Mouse (Mus musculus) left cerebral cortex, adult 18-20 months (tissue): ENCODE data around the gene Klrd1. TPM values are rescaled to one million over a fixed set of nuclear protein-coding genes. Genes with fewer than 3 reads are reported as not detected.
"Not testable (repeated sequence)": the region's sequence is repeated elsewhere in the genome, so short reads cannot be mapped to it uniquely, and the experiment has no call there.

ENCODE experiments used
- DNase-seq, 2 experiments: peaks; one replicate each; pipeline ENCODE4 v3.0.0; 2021 to 2022; ENCODE audit warnings: low spot score in 2 of 2, mixed read lengths in 1 of 2
- long read RNA-seq, 2 experiments: library from polyadenylated mRNA; stranded (forward); transcript quantifications; one replicate each; pipeline ENCODE4 v2.0.0; 2021
- total RNA-seq, 2 experiments: library from RNA; stranded (reverse); gene quantifications; 2 replicates each; pipeline ENCODE4 v1.2.3; 2021

Gene Klrd1
- total RNA-seq, result not detected
- long read RNA-seq, experiment 1, result 0 reads
- long read RNA-seq, experiment 2, result 0 reads

DNA sequence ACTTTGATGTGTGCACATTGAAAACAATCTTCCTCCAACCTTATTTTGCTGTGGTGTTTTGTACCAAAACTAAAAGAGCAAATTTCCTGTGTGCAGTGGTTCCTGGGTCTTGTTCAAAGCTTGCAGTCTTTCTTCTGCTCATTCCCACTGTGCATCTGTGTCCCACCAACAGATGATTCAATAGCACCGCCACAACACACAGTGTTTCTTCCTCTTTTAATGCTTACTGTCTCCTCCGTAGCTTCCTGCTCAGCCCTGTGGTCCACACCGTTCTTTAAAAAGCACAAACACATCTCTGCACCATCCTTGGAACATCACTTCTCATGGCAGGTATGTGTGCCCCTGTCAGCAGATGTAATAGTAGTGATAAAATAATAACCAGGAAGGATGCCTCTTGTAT lies at the start of gene Klrd1:
Gene Klrd1 (plus strand): TSS at position 275 of the 400 bp plus-strand sequence.
- DNase-seq, result no peak

DNA sequence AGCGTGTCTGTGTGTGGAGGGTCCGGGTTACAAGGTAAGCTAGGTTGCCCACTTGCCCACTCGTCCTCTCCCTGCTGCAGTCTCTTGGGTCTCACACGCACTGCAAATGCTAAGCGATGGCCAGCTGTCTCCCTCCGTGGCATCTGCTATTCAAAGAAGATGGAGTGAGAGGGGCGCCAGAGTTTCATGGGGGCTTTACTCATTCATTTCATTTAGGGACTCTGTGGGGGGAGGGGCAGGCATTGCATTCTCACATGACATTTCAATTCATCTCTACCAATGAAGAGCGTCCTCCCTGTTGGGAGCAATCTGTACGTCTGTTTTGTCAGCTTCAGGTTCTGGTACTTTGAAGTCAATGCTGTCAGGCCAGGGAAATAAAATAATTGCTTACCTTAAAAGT lies 49.7 kb upstream of the Klrd1 start:
- no peak for DNase-seq

DNA sequence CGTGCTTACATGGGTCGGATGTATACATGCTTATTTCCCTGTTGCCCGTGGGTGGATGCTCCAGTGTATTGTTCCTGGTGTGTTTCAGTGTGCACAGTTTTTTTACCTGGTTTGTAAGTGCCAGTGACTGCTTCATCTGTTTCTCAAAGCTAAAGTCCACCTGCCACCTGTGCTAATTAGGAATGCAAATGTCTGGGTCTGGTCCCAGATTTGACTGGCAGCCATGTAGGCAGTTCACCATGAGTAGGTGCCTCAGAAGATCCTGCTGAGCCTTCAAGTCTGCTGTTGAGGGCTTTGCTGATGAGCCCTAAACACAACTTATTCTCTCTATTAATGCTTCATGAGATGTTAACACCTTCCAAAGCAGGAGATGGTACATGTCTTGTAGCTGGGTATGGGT lies 49.0 kb upstream of the Klrd1 start:
- no peak for DNase-seq

DNA sequence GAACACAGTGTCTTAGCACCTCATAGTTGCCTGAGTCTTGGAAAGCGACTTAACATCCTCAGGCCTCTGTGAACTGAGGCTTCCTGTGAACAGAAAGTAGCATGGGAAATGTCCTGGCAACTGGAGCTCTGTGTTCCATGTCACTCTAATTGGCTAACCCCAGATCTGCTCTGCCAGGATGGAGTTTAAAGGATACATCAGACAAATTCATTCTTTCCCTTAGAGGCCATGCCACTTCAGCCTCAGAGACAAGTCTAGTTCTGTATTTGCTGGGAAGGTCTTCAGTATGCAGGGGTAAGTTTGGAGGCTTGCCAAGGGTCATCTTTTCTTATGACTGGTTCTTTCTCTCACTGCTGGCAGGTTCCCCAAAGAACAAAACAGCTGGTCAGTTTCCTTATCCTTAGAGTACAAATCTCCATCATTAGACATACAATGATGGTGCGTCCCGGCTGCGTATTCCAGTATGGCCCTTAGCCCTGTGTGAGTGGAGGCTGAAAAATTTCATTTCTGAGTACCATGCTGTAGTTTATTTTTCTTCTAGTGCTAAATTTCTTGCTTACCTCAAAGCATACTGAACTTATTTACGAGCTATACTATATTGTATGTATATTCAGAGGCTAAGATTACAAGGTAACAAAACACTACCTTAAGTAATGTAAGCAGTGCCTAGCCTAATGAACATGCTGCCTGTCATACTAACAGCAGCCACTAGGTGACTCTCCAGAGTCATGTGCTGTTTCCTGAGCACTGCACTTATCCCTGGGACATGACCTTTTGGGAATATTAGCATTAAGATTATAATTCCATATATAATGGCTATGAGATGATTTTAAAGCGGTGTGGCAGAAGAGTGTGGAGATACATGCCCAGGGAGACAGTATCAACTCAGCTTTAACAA lies 47.6 kb upstream of the Klrd1 start:
- DNase-seq, result peak; percentile 78 to 87

- DNase-seq, result no peak
Observed at GRCm38 (mm10) chr6:129547277-129547676, 44.3 kb upstream of the Klrd1 start.

GRCm38 (mm10) chr6:129548009-129548408 lies 43.6 kb upstream of the Klrd1 start:
- DNase-seq, result no peak

DNA sequence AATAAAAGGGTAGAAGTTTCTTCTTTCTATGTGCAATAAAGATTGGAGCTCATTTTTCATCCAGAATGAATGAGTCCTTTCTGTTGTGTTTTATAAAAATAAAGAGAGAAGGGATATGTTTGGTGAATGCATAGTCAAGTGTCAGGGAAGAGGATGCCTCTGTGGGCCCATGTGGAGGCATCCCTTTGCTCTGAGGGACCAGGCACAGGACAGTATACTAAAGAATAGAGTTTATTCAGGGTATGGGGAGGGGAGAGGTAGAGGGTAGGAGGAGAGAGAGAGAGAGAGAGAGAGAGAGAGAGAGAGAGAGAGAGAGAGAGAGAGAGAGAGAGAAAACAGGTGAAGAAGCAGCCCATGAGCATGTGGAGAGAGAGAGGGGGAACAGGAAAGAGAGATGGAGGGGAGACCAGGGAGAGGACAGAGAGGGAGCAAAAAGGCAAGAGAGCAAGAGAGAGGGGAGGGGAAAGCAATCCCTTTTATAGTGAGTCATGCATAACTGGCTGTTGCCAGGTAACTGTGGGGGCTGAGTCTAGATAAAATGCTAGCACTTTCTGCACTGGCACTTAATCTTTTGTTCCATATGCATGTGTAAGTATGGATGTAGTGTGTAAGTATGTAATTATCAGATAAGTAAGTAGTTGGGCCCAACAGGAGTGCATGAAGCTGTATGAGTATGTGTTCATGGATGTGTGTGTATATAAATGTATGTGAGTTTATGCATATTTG lies 34.1 kb upstream of the Klrd1 start:
- no peak for DNase-seq

GRCm38 (mm10) chr6:129558946-129559640 lies 32.5 kb upstream of the Klrd1 start:
- peak; percentile 71 to 79 for DNase-seq

GRCm38 (mm10) chr6:129559641-129560027 lies 31.9 kb upstream of the Klrd1 start:
- no peak for DNase-seq

GRCm38 (mm10) chr6:129565257-129565656 lies 26.3 kb upstream of the Klrd1 start:
- DNase-seq, result no peak

GRCm38 (mm10) chr6:129575315-129575714 lies 16.3 kb upstream of the Klrd1 start:
- no peak for DNase-seq

GRCm38 (mm10) chr6:129577605-129578004 lies 14.0 kb upstream of the Klrd1 start, which contains the start of gene Klre1:
Gene Klre1, plus strand, starts transcription at chr6:129577905.
- DNase-seq, result no peak

- no peak for DNase-seq
Observed at GRCm38 (mm10) chr6:129581274-129581673, 10.3 kb upstream of the Klrd1 start.

GRCm38 (mm10) chr6:129581896-129582295 lies 9.7 kb upstream of the Klrd1 start:
- DNase-seq, result no peak

GRCm38 (mm10) chr6:129583014-129583413 lies 8.6 kb upstream of the Klrd1 start:
- DNase-seq, result no peak

- no peak for DNase-seq
Observed at GRCm38 (mm10) chr6:129608372-129608771, 16.8 kb downstream of the Klrd1 start.

GRCm38 (mm10) chr6:129623735-129624134 lies 32.2 kb downstream of the Klrd1 start, which contains the start of gene Klrk1:
Gene Klrk1, minus strand, starts transcription at chr6:129623864.
- no peak for DNase-seq

- DNase-seq, result not testable (repeated sequence)
Observed at GRCm38 (mm10) chr6:129631046-129631445, 39.5 kb downstream of the Klrd1 start.

DNA sequence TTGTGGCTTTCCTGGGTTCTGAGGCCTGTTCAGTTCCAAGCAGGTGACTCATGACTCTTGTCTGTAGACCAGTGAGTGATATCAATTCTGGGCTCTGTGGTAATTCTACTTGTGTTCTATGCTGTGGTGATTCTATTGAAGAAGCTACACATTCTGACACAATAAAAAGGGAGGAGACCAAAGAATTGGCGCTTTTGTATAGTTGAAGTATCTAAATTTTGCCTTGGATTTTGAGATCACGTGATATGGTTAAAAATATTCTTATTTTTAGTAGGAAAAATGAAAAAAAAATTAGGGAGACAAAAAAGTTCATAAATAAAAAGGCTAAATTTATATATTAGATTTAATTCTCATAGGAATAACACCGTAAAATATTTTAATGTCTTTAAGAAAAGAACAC lies 51.7 kb downstream of the Klrd1 start, which contains the start of gene Klrc3:
Gene Klrc3 (minus strand): TSS at position 101 of the 400 bp plus-strand sequence.
- not testable (repeated sequence) for DNase-seq

DNA sequence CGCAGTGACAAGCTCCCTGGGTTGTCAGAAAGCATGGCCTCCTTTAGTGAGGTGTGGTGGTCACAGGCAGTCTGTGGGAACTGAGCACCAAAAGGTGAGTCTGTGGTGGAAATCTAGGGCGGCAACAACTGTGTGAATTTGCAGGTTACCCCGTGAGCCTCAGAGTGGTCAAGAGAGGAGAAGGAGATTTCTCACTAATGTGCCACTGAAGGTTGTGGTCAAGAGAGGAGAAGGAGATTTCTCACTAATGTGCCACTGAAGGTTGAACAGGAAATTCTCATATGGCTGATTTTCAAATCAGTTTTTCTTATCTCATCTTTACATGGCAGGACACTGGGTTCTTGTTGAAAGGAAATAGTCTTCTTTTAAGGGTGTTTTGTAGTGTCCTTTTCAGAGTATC lies 52.5 kb downstream of the Klrd1 start:
- DNase-seq, result not testable (repeated sequence)
